Mouse (Mus musculus): ENCODE measurements around the gene Mpped2.

Mpped2 gene

GRCm38 (mm10) chr2:106692783-106693701, at the start of gene Mpped2:
TSS of gene Mpped2 (plus strand) at chr2:106693269.
- DNase-seq (ENCODE audit: low spot score), result no peak

GRCm38 (mm10) chr2:106644782-106645181, 48.3 kb upstream of the Mpped2 start:
- DNase-seq (ENCODE audit: low spot score), result no peak

DNA sequence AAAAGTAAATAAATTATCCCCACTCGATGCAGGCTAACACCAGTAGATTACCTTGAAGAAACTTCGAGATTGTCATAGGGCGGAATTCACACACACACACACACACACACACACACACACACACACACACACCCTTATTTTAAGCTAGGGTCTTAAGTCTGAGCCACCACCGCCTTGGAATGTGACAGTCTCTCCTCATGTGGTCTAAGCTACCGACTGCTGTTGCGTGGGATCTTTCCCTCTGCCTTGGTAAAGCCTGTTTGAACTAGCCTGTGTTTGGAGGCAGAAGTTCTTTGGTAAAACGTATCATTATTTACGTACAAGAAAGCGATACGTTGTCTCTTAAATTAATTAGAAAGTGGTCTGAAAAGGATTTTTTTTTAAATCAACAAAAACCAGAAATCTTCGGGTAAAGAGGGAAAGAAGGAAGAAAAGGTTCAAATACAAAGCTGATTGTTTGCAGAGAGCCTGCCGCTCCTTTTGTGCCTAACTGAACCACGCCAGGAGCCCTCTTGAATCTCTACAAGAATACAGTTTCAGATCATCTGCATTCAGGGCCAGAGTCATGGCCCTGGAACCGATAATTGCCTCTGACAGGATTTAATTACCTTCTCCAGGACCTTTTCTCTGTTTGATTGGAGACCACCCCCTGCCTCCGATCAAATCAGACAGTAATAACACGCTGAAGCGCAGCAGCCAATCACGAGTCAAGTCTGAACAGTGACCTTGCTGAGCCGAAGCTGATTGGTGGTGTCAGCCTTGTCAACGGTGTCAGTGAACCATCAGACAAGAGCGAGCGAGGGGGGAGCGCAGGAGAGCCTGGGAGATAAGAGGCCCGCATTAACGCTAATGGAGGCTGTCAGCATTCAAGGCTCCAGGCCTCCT, 43.1 kb upstream of the Mpped2 start:
- no peak for DNase-seq (ENCODE audit: low spot score)

DNA sequence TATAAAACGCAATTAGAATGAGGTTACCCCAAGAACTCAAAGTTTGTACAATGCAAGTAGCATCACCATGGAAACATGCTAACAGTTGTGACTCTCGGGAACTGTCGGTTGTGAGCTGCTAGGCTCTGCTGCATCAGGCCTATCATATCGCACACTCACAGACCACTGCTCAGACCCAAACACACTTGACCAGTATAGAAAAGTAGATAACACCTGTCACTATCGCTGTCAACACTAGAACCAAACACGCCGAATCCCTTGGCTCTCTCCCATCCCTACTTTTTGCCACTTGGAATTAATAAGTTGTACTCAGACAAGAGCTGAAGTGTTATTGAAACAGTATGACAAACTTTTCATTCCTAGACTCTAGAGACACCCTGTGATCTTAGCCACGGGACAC, 40.9 kb upstream of the Mpped2 start:
- no peak for DNase-seq (ENCODE audit: low spot score)

GRCm38 (mm10) chr2:106652741-106653140, 40.3 kb upstream of the Mpped2 start:
- no peak for DNase-seq (ENCODE audit: low spot score)

- DNase-seq (ENCODE audit: low spot score), result no peak
Observed at GRCm38 (mm10) chr2:106653261-106653660, 39.8 kb upstream of the Mpped2 start.

GRCm38 (mm10) chr2:106655271-106655670, 37.8 kb upstream of the Mpped2 start:
- DNase-seq (ENCODE audit: low spot score), result no peak

DNA sequence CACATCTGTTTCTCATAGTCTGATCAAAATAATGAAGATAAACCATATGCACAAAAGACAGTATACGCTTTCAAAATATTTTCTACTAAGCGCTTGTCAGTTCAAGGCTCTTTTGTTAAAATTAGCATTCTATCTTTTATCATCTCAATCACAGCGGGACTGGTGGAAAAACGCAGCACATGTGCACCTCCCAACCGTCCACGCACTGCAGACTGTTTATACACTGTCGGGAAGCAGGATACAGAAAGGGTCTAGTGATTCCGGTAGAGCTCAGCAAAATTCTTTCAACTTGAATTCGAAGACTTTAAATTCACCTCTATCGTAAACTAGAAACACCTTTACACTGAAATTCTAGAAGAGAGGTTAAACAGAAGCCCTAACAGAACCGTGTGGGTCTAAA, 27.8 kb upstream of the Mpped2 start:
- DNase-seq (ENCODE audit: low spot score), result no peak

GRCm38 (mm10) chr2:106674319-106674718, 18.8 kb upstream of the Mpped2 start:
- DNase-seq (ENCODE audit: low spot score), result no peak

DNA sequence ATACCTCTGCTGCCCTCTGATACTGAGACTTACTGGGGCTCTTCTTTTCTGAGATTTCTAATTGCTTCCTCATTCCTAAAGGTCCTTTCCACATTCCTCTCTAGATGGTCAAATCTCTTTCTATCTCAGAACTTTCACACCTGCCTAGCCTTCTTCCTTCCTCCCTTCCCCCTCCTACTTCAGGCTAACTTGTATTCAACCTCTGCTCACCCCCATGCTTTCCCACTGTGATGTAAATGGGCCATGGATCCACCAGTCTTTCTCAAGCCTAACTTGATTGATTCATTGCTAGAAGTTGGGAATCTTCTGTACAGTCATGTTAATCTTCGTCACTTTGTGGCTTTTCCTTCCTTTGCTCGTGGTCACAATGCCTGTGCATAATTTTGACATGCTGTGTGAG, 15.6 kb upstream of the Mpped2 start:
- DNase-seq (ENCODE audit: low spot score), result no peak

DNA sequence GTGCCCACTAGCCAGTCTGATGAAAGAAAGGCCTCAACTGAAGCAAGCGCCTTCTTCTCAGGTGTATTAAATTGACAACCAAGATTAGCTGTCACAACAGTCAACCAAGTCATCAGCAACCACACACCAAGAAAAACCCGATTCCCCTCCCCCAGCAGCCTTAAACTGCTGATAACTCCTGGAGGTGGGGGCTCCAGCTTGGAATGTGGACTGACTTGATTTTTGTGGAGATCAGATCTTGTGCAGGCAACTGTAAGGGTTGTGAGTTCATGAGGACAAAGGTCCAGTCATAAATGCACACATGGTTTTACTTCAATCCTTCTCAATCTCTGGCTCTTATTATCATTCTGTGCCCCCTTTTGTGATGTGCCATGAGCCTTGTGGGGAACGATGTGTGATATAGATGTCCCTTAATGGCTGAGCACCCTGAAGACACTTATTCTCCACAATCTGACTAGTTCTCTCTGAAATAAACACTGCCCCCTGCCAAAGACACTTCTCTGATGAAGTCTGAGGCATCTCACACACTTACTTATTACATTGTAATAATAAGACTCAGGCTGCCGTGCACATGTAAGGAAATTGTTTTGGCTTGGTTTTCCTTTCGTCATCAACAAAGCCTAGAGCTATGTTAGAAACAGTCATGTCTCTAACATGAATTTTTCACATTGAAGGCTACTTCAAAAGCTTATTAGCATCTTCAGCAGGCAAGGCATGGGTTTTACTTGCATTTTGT, 13.2 kb upstream of the Mpped2 start:
- DNase-seq (ENCODE audit: low spot score), result no peak

GRCm38 (mm10) chr2:106683185-106683831, 9.8 kb upstream of the Mpped2 start:
- DNase-seq (ENCODE audit: low spot score), result no peak

DNA sequence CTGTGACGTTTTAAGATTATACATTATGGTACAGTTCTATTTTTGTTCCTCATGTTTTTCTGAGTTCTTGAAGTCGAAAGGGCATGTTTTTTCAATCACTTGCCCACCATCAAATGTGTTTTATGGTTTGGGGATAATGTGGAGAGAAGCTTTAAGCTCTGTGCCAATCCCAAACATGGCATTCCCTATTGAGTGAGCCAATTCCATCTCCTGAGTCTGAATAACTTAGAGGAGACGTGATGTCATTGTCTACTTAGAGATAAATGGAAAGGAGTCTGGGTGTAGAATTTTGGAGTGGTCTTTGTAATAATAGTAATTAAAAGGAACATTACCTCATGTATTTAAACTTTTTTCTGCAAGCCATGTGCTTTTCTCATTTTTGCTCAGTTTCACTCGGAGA, 9.2 kb upstream of the Mpped2 start:
- DNase-seq (ENCODE audit: low spot score), result no peak

DNA sequence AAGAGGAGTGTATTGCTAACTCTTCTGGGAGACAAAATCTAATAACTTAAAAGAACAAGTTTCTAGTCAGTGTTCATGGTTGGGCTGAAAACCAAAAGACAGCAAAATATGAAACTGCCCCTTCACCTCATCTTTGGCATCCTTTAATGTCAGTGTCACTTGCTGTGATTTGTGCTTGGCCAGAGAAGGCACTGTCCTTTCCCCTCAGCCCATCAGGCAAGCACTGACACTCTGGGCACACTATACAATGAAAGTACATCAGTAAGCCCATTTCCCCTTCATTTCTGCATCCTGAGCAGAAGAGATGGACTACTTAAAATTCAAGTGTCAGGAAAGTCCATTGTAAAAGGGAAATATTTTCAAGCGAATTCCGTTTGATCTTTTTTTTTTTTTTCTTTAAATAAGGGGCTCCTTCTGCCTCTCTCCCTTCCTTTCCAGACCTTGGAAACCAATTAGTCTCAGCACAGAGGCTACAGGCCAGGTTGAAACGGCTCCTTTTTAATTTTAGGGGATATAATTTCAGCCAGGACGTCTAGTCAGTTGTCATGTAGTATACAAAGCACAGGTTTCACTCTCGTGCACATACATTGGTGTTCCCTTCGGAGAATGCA, 1.2 kb upstream of the Mpped2 start:
- no peak for DNase-seq (ENCODE audit: low spot score)

DNA sequence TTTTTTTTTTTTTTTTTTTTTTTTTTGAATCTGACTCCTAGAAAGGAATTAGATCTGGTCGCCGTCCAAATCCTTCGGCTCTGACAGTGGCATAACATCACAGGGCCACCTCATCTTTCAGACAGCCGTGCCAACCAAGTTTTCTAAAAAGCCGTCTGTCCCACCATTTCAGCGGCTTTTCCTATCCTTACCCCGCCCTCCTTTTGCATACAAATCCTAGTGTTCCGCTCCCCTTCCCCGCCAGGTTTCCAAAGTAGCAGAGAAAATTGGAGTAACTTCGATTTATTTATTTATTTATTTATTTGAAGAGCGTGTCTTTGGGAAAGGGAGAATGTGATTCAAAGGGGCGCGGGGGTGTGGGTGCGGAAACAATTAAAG, 675 bp upstream of the Mpped2 start:
- DNase-seq (ENCODE audit: low spot score), result no peak

DNA sequence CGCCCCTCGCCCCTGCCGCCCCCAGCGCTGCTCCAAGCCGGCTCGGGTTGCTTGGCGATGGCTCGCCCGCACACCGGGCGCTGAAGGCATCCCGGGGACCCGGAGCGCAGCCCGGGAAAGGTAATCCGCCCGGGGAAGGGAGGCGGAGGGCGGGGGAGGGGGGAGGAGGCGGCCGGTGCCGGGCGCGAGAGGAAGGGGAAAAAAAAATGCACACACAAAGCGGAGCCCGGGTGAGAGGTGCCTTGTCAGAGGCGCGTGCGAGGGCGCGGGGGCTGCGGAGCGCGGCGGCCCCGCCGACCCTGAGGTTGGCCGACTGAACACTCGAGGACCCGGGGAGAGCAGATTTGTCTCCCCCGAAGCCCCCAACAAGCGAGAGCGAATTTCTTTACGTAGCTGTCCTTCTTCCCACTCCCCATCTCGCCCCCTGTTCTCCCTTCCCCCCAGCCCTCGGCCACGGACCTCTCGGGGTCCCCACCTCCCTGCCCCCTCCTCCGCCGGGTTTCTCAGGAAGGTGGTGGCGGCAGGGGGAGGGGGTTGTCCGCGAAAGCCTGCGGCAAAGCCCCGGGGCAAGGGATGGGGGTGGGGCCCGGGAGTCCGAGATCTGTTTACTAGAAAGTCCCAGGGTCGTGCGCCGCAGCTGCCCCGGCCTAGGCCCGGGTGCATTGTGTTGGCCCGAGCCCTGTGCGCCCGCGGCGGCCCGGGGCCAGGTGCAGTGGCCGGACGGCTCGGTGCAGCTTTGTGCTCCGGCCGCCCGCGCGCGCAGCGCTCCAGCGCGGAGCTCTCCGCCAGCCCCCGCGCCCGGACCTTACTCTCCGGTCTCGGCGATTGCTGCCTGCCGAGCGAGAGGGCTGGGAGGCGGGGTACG, 865 bp downstream of the Mpped2 start:
- DNase-seq (ENCODE audit: low spot score), result no peak

- DNase-seq (ENCODE audit: low spot score), result no peak
Observed at GRCm38 (mm10) chr2:106694567-106694885, 1.5 kb downstream of the Mpped2 start.

GRCm38 (mm10) chr2:106694886-106695733, 2.0 kb downstream of the Mpped2 start:
- no peak for DNase-seq (ENCODE audit: low spot score)

DNA sequence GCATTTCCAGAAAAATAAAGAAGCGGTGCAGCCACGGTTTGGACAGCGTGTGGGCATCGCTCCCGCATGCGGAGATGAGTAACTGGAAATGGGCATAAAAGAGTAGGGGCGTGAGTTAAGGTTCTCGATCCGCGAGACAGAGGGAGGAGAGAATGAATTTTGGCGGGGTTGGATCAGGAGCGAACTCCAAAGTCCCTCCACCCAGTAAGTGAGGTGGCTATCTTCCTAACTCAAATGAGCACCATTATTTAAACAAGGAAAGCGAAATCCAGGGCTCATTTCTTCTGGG, 2.6 kb downstream of the Mpped2 start:
- no peak for DNase-seq (ENCODE audit: low spot score)

DNA sequence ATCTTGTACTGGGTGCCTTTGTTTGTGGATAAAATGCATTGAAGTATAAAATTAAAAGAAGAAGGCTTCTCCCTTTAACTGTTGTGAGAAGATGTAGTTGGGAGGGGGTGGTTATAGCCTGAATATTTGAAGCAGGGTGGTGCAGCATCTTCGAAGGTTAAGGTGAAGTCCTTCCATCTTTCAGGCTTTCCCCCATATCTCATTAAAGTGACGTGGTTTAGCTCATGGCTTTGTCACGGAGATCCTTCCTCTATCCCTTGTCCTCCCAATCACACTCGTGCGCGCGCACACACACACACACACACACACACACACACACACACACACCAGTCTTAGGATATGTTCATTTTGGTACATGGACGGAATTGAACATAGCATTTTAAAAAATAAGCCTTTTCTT, 3.3 kb downstream of the Mpped2 start:
- DNase-seq (ENCODE audit: low spot score), result no peak
